Mouse (Mus musculus) megakaryocyte, embryonic 14.5 days (primary cell): ENCODE data around the gene Fam129b.

Source experiments
- FLI1 ChIP-seq: IDR thresholded peaks from 2 replicates; pipeline ENCODE4 v1.6.1; 2012; ENCODE audit warnings: low read length, inconsistent platforms, mixed read lengths
- GATA1 ChIP-seq: IDR thresholded peaks from 3 replicates; pipeline ENCODE4 v1.6.1; 2012; ENCODE audit warnings: mixed read lengths, low read length, inconsistent platforms, borderline replicate concordance

DNA sequence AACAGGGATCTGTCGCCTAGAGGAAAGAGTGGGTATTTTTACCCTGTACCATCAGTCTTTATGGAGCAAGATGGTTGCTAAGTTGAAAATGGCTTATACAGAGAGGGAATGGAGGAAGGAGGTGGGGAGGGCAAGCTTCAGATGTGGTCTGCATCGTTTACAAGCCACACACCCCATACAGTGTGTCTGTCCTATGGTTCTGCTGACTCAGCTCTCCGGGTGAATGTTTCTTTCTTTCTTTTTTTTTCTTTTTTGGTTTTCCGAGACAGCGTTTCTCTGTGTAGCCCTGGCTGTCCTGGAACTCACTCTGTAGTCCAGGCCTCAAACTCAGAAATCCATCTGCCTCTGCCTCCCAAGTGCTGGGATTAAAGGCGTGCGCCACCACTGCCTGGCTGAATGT is 45.3 kb downstream of the Fam129b start:
- TF ChIP-seq GATA1 (no peak), FLI1 (no peak)
